ENCODE assay signal across 27 mouse cellular contexts in genomic region chr6:39903220-39903773, GRCm38 (mm10). TPM values are rescaled to one million over a fixed set of nuclear protein-coding genes. Genes with fewer than 3 reads are reported as not detected.
A peak's percentile ranks its signal among the peaks of the same experiment; 100 is the strongest.
DNase-seq lines count a peak whose midpoint lies in the region; ATAC-seq and TF ChIP-seq lines count a peak whose summit lies in the region.
"Had no signal": no experiment of that assay in that cellular context is flagged by ENCODE, and none has a peak within 500 bp of the region (broad histone marks: within the 10 kb centered on the region; RNA-seq: fewer than 3 reads in every experiment).

No protein-coding gene starts in this region.

- H3K27ac ChIP-seq in midbrain, embryonic 13.5 days = peak overlapping the region; percentile 51; the same call in 1 of the 2 replicates
- no peak overlapping the region for H3K27ac ChIP-seq in midbrain, embryonic 11.5 days (ENCODE audit: low read depth, low read length)
- H3K27ac ChIP-seq in forebrain, embryonic 14.5 days (ENCODE audit: low read depth, low read length) = peak overlapping the region; percentile 46; the same call in 1 of the 2 replicates
- H3K27ac ChIP-seq in forebrain, postnatal 0 days (ENCODE audit: low read depth, low read length) = 0 out of 2 replicates have a peak overlapping the region, but pooled peaks have one; percentile 62
- H3K27ac ChIP-seq in neural tube, embryonic 13.5 days (replicated peaks) = peak overlapping the region; percentile 88
- H3K27ac ChIP-seq: embryonic facial prominence, embryonic 12.5 days; heart, adult 2 months; heart, embryonic 13.5 days; kidney, postnatal 0 days; left cerebral cortex, adult 2 months; liver, embryonic 13.5 days had no signal

- intact Hi-C loops in heart, postnatal 14 days (cut with DNase I) = no loop called here

- no peak for DNase-seq in midbrain, embryonic 11.5 days (ENCODE audit: low spot score, missing footprints)
- DNase-seq in forebrain, embryonic 14.5 days (ENCODE audit: low spot score) = peak; percentile 52
- peak; percentile 21 for DNase-seq in forebrain, postnatal 0 days
- DNase-seq in heart, postnatal 14 days = no peak
- DNase-seq: adrenal gland, adult 2 months; B cell, adult 2 months; cerebellum, adult 2 months; cerebellum, postnatal 25 days; gastrocnemius, postnatal 36 days; heart, adult 2 months; kidney, adult 2 months; liver, embryonic 13.5 days; lung, adult 2 months; lung, postnatal 14 days; thymus, postnatal 25 days had no signal

- H3K4me3 ChIP-seq in midbrain, embryonic 13.5 days (replicated peaks) = no peak overlapping the region
- no peak overlapping the region for H3K4me3 ChIP-seq in midbrain, embryonic 11.5 days (ENCODE audit: low read depth, low read length)
- H3K4me3 ChIP-seq in forebrain, embryonic 14.5 days (ENCODE audit: low read depth, low read length) = no peak overlapping the region
- no peak overlapping the region for H3K4me3 ChIP-seq in forebrain, postnatal 0 days (ENCODE audit: low read depth, low read length)
- no peak overlapping the region for H3K4me3 ChIP-seq in neural tube, embryonic 13.5 days
- H3K4me3 ChIP-seq: embryonic facial prominence, embryonic 12.5 days; heart, adult 2 months; heart, embryonic 13.5 days; left cerebral cortex, adult 2 months; liver, embryonic 13.5 days had no signal

- no peak for ATAC-seq in midbrain, embryonic 13.5 days
- no peak for ATAC-seq in midbrain, embryonic 11.5 days (ENCODE audit: low FRiP score)
- peak; percentile 53 for ATAC-seq in forebrain, embryonic 14.5 days
- ATAC-seq in forebrain, postnatal 0 days = no peak; the same call in 1 of the 2 replicates
- peak; percentile 57 for ATAC-seq in neural tube, embryonic 13.5 days (ENCODE audit: low read depth)
- no peak for ATAC-seq in megakaryocyte progenitor cell, adult 5-6 weeks (replicated peaks; ENCODE audit: poor library complexity)
- ATAC-seq: Patski had no signal

- H3K4me1 ChIP-seq in midbrain, embryonic 13.5 days (replicated peaks) = peaks cover 26% of the 10 kb centered on the region
- H3K4me1 ChIP-seq in midbrain, embryonic 11.5 days (ENCODE audit: control insufficient read depth, insufficient read depth, low read length) = no peaks in the 10 kb centered on the region
- peaks cover 15% of the 10 kb centered on the region for H3K4me1 ChIP-seq in forebrain, embryonic 14.5 days (ENCODE audit: control insufficient read depth, insufficient read depth, low read length)
- peaks cover 17% of the 10 kb centered on the region for H3K4me1 ChIP-seq in forebrain, postnatal 0 days (ENCODE audit: insufficient read depth)
- peaks cover 28% of the 10 kb centered on the region for H3K4me1 ChIP-seq in neural tube, embryonic 13.5 days (replicated peaks)
- H3K4me1 ChIP-seq: embryonic facial prominence, embryonic 12.5 days; heart, embryonic 13.5 days; liver, embryonic 13.5 days had no signal

- H3K36me3 ChIP-seq in midbrain, embryonic 13.5 days = no peaks in the 10 kb centered on the region
- H3K36me3 ChIP-seq in midbrain, embryonic 11.5 days (ENCODE audit: control insufficient read depth, insufficient read depth, low read length) = no peaks in the 10 kb centered on the region
- no peaks in the 10 kb centered on the region for H3K36me3 ChIP-seq in forebrain, embryonic 14.5 days (ENCODE audit: control insufficient read depth, insufficient read depth, low read length)
- H3K36me3 ChIP-seq in forebrain, postnatal 0 days (ENCODE audit: insufficient read depth) = no peaks in the 10 kb centered on the region
- H3K36me3 ChIP-seq in neural tube, embryonic 13.5 days = no peaks in the 10 kb centered on the region
- H3K36me3 ChIP-seq: embryonic facial prominence, embryonic 12.5 days; G1E; heart, embryonic 13.5 days; liver, embryonic 13.5 days had no signal

- no peaks in the 10 kb centered on the region for H3K27me3 ChIP-seq in midbrain, embryonic 13.5 days
- H3K27me3 ChIP-seq in midbrain, embryonic 11.5 days (ENCODE audit: control insufficient read depth, insufficient read depth, low read length) = no peaks in the 10 kb centered on the region
- no peaks in the 10 kb centered on the region for H3K27me3 ChIP-seq in forebrain, embryonic 14.5 days (replicated peaks; ENCODE audit: control insufficient read depth, insufficient read depth, low read length)
- H3K27me3 ChIP-seq in forebrain, postnatal 0 days (ENCODE audit: insufficient read depth, low read length) = no peaks in the 10 kb centered on the region
- H3K27me3 ChIP-seq in neural tube, embryonic 13.5 days = no peaks in the 10 kb centered on the region
- H3K27me3 ChIP-seq: CH12.LX; embryonic facial prominence, embryonic 12.5 days; heart, embryonic 13.5 days; liver, embryonic 13.5 days had no signal

- H3K9ac ChIP-seq in midbrain, embryonic 13.5 days (replicated peaks) = no peak overlapping the region
- H3K9ac ChIP-seq in midbrain, embryonic 11.5 days (ENCODE audit: low read length) = no peak overlapping the region
- H3K9ac ChIP-seq in forebrain, embryonic 14.5 days (ENCODE audit: low read length) = no peak overlapping the region
- H3K9ac ChIP-seq in forebrain, postnatal 0 days = no peak overlapping the region
- 0 out of 2 replicates have a peak overlapping the region, but pooled peaks have one; percentile 31 for H3K9ac ChIP-seq in neural tube, embryonic 13.5 days
- H3K9ac ChIP-seq: embryonic facial prominence, embryonic 12.5 days; heart, embryonic 13.5 days; liver, embryonic 13.5 days had no signal

- no peak for TF ChIP-seq CTCF in forebrain, postnatal 0 days (IDR thresholded peaks at IDR 0.05; ENCODE audit: low read depth)

- H3K4me2 ChIP-seq in midbrain, embryonic 13.5 days (replicated peaks) = no peak overlapping the region
- H3K4me2 ChIP-seq in midbrain, embryonic 11.5 days = no peak overlapping the region
- 0 out of 2 replicates have a peak overlapping the region, but pooled peaks have one; percentile 6 for H3K4me2 ChIP-seq in forebrain, embryonic 14.5 days (ENCODE audit: low read length)
- peak overlapping the region; percentile 20; the same call in 1 of the 2 replicates for H3K4me2 ChIP-seq in forebrain, postnatal 0 days (ENCODE audit: low read depth)
- peak overlapping the region; percentile 34 for H3K4me2 ChIP-seq in neural tube, embryonic 13.5 days
- H3K4me2 ChIP-seq: embryonic facial prominence, embryonic 12.5 days; heart, embryonic 13.5 days; liver, embryonic 13.5 days had no signal

- 70% methylated on average over 6 of the region's 6 CpGs for WGBS in midbrain, embryonic 13.5 days
- WGBS in midbrain, embryonic 11.5 days = 84% methylated on average over 6 of the region's 6 CpGs
- 13% methylated on average over 6 of the region's 6 CpGs for WGBS in forebrain, embryonic 14.5 days
- WGBS in forebrain, postnatal 0 days = 11% methylated on average over 6 of the region's 6 CpGs
- 12% methylated on average over 6 of the region's 6 CpGs for WGBS in neural tube, embryonic 13.5 days

- no peaks in the 10 kb centered on the region for H3K9me3 ChIP-seq in midbrain, embryonic 13.5 days
- no peaks in the 10 kb centered on the region for H3K9me3 ChIP-seq in midbrain, embryonic 11.5 days (ENCODE audit: control insufficient read depth, low read length)
- H3K9me3 ChIP-seq in forebrain, embryonic 14.5 days (replicated peaks; ENCODE audit: control insufficient read depth, low read length) = no peaks in the 10 kb centered on the region
- no peaks in the 10 kb centered on the region for H3K9me3 ChIP-seq in forebrain, postnatal 0 days (ENCODE audit: low read length)
- no peaks in the 10 kb centered on the region for H3K9me3 ChIP-seq in neural tube, embryonic 13.5 days
- H3K9me3 ChIP-seq: embryonic facial prominence, embryonic 12.5 days; G1E; heart, embryonic 13.5 days; liver, embryonic 13.5 days had no signal

RNA-seq across cellular contexts. Expression of gene Tmem178b, which starts 30.2 kb away (rescaled TPM):
- polyA plus RNA-seq in midbrain, embryonic 13.5 days (2015; fragmentation: Nextera tagmentation; extraction: Ambion mirVana) = 29.8 and 29.9 TPM in 2 replicates
- polyA plus RNA-seq in midbrain, embryonic 11.5 days (2014; fragmentation: Nextera tagmentation; extraction: Ambion mirVana) = 7.1 and 9.0 TPM in 2 replicates
- 18.5 and 25.6 TPM in 2 replicates for polyA plus RNA-seq in forebrain, embryonic 14.5 days (2014; fragmentation: Nextera tagmentation; extraction: Ambion mirVana)
- total RNA-seq in forebrain, postnatal 0 days (2014; rRNA removed) = 87.9 and 133 TPM in 2 replicates
- polyA plus RNA-seq in forebrain, postnatal 0 days (2015; fragmentation: Nextera tagmentation; extraction: Ambion mirVana) = 12.1 and 25.1 TPM in 2 replicates
- 24.7 and 26.7 TPM in 2 replicates for polyA plus RNA-seq in neural tube, embryonic 13.5 days (2015; fragmentation: Nextera tagmentation; extraction: Ambion mirVana)
- total RNA-seq in heart, postnatal 14 days (2021) = under 1 TPM; 0.31 to 0.56 TPM
- total RNA-seq in megakaryocyte progenitor cell, adult 5-6 weeks (2015) = not detected in 2 replicates
- total RNA-seq in megakaryocyte progenitor cell, adult 5-6 weeks (2017) = not detected in 2 replicates
- total RNA-seq: CH12.LX; megakaryocyte, adult 5-6 weeks; neutrophil, adult 5-6 weeks had no signal
- polyA plus RNA-seq: G1E; liver, embryonic 13.5 days; Patski had no signal

Comparison
In these comparisons a context has a peak if more than half of its experiments do, and no peak if none do; other contexts are left out.
1. ATAC-seq: peak in forebrain, embryonic 14.5 days (single experiment) and neural tube, embryonic 13.5 days (single experiment); none in midbrain, embryonic 13.5 days (single experiment), midbrain, embryonic 11.5 days (single experiment), forebrain, postnatal 0 days (single experiment) and megakaryocyte progenitor cell, adult 5-6 weeks (single experiment).
2. H3K4me2 ChIP-seq: peak in forebrain, embryonic 14.5 days (single experiment), forebrain, postnatal 0 days (single experiment) and neural tube, embryonic 13.5 days (single experiment); none in midbrain, embryonic 13.5 days (single experiment) and midbrain, embryonic 11.5 days (single experiment).
3. DNase-seq: peak in forebrain, embryonic 14.5 days (single experiment) and forebrain, postnatal 0 days (single experiment); none in midbrain, embryonic 11.5 days (single experiment) and heart, postnatal 14 days (0 of 2).